Mouse (Mus musculus) neural tube, embryonic 15.5 days (tissue): ENCODE data around the gene Hmga2. TPM values are rescaled to one million over a fixed set of nuclear protein-coding genes. Genes with fewer than 3 reads are reported as not detected.

Experiments
- ATAC-seq: fragments of 200-750 bp; cut with Nextera tagmentation; 2 replicates; pipeline ENCODE4 v1.8.0; 2017; ENCODE audit warnings: mild to moderate bottlenecking, moderate TSS enrichment, moderate library complexity; ENCODE audit not compliant: low FRiP score
- H3K27ac ChIP-seq: fragments of 300-500 bp; sonication (generic); replicated peaks from 2 replicates; pipeline ENCODE4 v1.5.1; 2015; ENCODE audit warnings: mild to moderate bottlenecking, inconsistent platforms
- H3K27me3 ChIP-seq: fragments of 300-500 bp; sonication (generic); replicated peaks from 2 replicates; pipeline ENCODE4 v1.6.1; 2015; ENCODE audit warnings: inconsistent platforms
- H3K36me3 ChIP-seq: fragments of 300-500 bp; sonication (generic); 2 replicates; pipeline ENCODE4 v1.6.1; 2015; ENCODE audit warnings: inconsistent platforms
- H3K4me1 ChIP-seq: fragments of 300-500 bp; sonication (generic); 2 replicates; pipeline ENCODE4 v1.6.1; 2015; ENCODE audit warnings: inconsistent platforms
- H3K4me2 ChIP-seq: fragments of 300-500 bp; sonication (generic); 2 replicates; pipeline ENCODE4 v1.6.1; 2015; ENCODE audit warnings: inconsistent platforms, mild to moderate bottlenecking, moderate library complexity
- H3K4me3 ChIP-seq: fragments of 300-500 bp; sonication (generic); replicated peaks from 2 replicates; pipeline ENCODE4 v1.5.1; 2015; ENCODE audit warnings: mild to moderate bottlenecking, inconsistent platforms
- H3K9ac ChIP-seq: fragments of 300-500 bp; sonication (generic); replicated peaks from 2 replicates; pipeline ENCODE4 v1.6.1; 2015; ENCODE audit warnings: mild to moderate bottlenecking, inconsistent platforms
- H3K9me3 ChIP-seq: fragments of 300-500 bp; sonication (generic); replicated peaks from 2 replicates; pipeline ENCODE4 v1.6.1; 2016; ENCODE audit warnings: inconsistent platforms
- whole genome bisulfite sequencing: fragments of 180-500 bp; shearing (Covaris S2); methylation state at CpG from one replicate; pipeline ENCODE4 v1.1.7; 2015; ENCODE audit warnings: mixed read lengths; 5-methylcytosine and 5-hydroxymethylcytosine counted together
- microRNA counts: library from miRNA; unstranded; fragments of <30 nt; microRNA quantifications from one replicate; lab custom pipeline; 2016
- microRNA-seq: library from miRNA; unstranded; fragments of <30 nt; microRNA quantifications from one replicate; pipeline ENCODE4, GENCODE M21; 2017
- polyA plus RNA-seq: library from polyadenylated mRNA; unstranded; fragments of >200 nt; fragmentation: Nextera tagmentation; extraction: Ambion mirVana; gene quantifications from 2 replicates; pipeline ENCODE4 v1.2.1, GENCODE M21; 2015

The Hmga2 gene
- polyA plus RNA-seq, 1 experiment from 2014 or later: 3.2 TPM

GRCm38 (mm10) chr10:120323584-120324203 lies 152.6 kb downstream of the Hmga2 start:
- ATAC-seq: no peak
- WGBS: 90% methylated on average over 11 of the region's 11 CpGs
- Histone ChIP-seq H3K4me2 (no peak overlapping the region), H3K9ac (no peak overlapping the region), H3K27ac (no peak overlapping the region), H3K36me3 (no peaks in the 10 kb centered on the region), H3K4me1 (no peaks in the 10 kb centered on the region), H3K9me3 (no peaks in the 10 kb centered on the region), H3K27me3 (no peaks in the 10 kb centered on the region), H3K4me3 (no peak overlapping the region)

DNA sequence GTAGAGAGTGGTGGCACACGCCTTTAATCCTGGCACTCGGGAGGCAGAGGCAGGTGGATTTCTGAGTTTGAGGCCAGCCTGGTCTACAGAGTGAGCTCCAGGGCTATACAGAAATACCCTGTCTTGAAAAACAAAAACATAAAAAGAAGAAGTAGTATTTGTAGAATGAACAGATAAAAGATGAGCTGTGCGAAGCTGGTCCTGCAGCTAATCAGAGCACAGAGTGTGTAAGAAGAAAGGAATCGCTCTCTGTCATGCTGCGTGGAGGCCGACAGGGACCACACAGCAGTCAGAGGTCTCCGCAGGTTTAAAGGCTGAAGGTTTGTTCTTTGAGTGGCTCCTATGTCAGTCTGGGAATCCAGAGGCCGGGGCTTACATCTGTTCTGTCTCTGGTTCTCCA lies 153.5 kb downstream of the Hmga2 start:
- H3K36me3 ChIP-seq: no peaks in the 10 kb centered on the region
- 93% methylated on average over 8 of the region's 8 CpGs for WGBS
- ATAC-seq: no peak
- H3K27ac ChIP-seq: no peak overlapping the region
- H3K4me1 ChIP-seq: no peaks in the 10 kb centered on the region
- no peak overlapping the region for H3K4me3 ChIP-seq
- H3K4me2 ChIP-seq: no peak overlapping the region
- no peaks in the 10 kb centered on the region for H3K9me3 ChIP-seq
- H3K27me3 ChIP-seq: no peaks in the 10 kb centered on the region
- H3K9ac ChIP-seq: no peak overlapping the region

GRCm38 (mm10) chr10:120319614-120320013 lies 156.7 kb downstream of the Hmga2 start:
- no peak overlapping the region for H3K27ac ChIP-seq
- no peaks in the 10 kb centered on the region for H3K27me3 ChIP-seq
- no peaks in the 10 kb centered on the region for H3K4me1 ChIP-seq
- no peak overlapping the region for H3K4me3 ChIP-seq
- no peak overlapping the region for H3K9ac ChIP-seq
- no peak for ATAC-seq
- no peaks in the 10 kb centered on the region for H3K36me3 ChIP-seq
- no peaks in the 10 kb centered on the region for H3K9me3 ChIP-seq
- WGBS: 93% methylated on average over 12 of the region's 12 CpGs
- H3K4me2 ChIP-seq: no peak overlapping the region

MicroRNA genes within 50 kb of the gene (microRNA counts, 519-probe panel; counts per million panel counts)
- not detected for microRNA mmu-miR-763 (lab: Ali Mortazavi, UCI)

Small RNAs within 50 kb of the gene (microRNA-seq; reads per million reads assigned to microRNA genes)
- not detected for gene Mir763

Other genes starting within 250 kb of the Hmga2 start
- gene Llph, start 249.4 kb downstream of the Hmga2 start, polyA plus RNA-seq: 36.6 and 48.2 TPM in 2 replicates